Mouse (Mus musculus) gastrocnemius, postnatal 36 days (tissue): ENCODE results near the gene Ncoa6. TPM values are rescaled to one million over a fixed set of nuclear protein-coding genes. Genes with fewer than 3 reads are reported as not detected.
A peak's percentile ranks its signal among the peaks of the same experiment; 100 is the strongest.

Experiments used
- DNase-seq, 2 experiments: peaks; one replicate each; pipeline ENCODE4 v3.0.0; 2022
- intact Hi-C: fragments of 180-260 bp; cut with DNase I; formaldehyde crosslinking; loops from one replicate; pipeline ENCODE4 v1.15.1; 2025
- long read RNA-seq, 2 experiments: library from polyadenylated mRNA; stranded (forward); transcript quantifications; one replicate each; pipeline ENCODE4 v2.0.0; 2021
- total RNA-seq, 2 experiments: library from RNA; stranded (reverse); gene quantifications; 2 replicates each; pipeline ENCODE4 v1.2.3; 2021

The Ncoa6 gene
- 10 to 100 TPM; 14.0 to 17.0 TPM for total RNA-seq
- long read RNA-seq, experiment 1, partial matches to known transcripts: 1 of 20 reads
- long read RNA-seq, experiment 1, other reads (novel, unspliced or antisense): 19 of 20 reads
- long read RNA-seq, experiment 2, partial matches to known transcripts: 2 of 42 reads
- long read RNA-seq, experiment 2, other reads (novel, unspliced or antisense): 40 of 42 reads

GRCm38 (mm10) chr2:155473570-155474088, at the start of gene Ncoa6:
Ncoa6 (minus strand) TSS chr2:155473894.
- intact Hi-C loops: no loop called here
- peak; percentile 40 to 52 for DNase-seq

- intact Hi-C loops: loop anchor here (2.0 kb wide), 1 partner anchor 24 kb away; no protein-coding TSS in a partner anchor
- no peak for DNase-seq
These were observed 45.0 kb upstream of the Ncoa6 start for GRCm38 (mm10) chr2:155518531-155519270.

- intact Hi-C loops: loop anchor here (2.0 kb wide), 1 partner anchor 25 kb away; no protein-coding TSS in a partner anchor
These were observed 44.0 kb upstream of the Ncoa6 start, which contains the start of the genes Acss2 and Ggt7 for GRCm38 (mm10) chr2:155517455-155518423. Acss2 (plus strand) TSS chr2:155517948. Ggt7 (minus strand) TSS chr2:155518237.

GRCm38 (mm10) chr2:155515941-155516340, 42.2 kb upstream of the Ncoa6 start:
- intact Hi-C loops: loop anchor here (1.0 to 2.0 kb wide), 2 partner anchors 68 to 105 kb away; no protein-coding TSS in a partner anchor
- peak; percentile 44 to 51 for DNase-seq

More at GRCm38 (mm10) chr2:155517455-155518423, 44.0 kb upstream of the Ncoa6 start, which contains the start of the genes Acss2 and Ggt7:
- DNase-seq: peak; percentile 98 to 99

GRCm38 (mm10) chr2:155514666-155515065, 41.0 kb upstream of the Ncoa6 start:
- intact Hi-C loops: loop anchor here (2.0 kb wide), 1 partner anchor 106 kb away; no protein-coding TSS in a partner anchor

GRCm38 (mm10) chr2:155513543-155513942, 39.8 kb upstream of the Ncoa6 start:
- intact Hi-C loops: no loop called here
- DNase-seq: no peak

More at GRCm38 (mm10) chr2:155514666-155515065, 41.0 kb upstream of the Ncoa6 start:
- peak; percentile 53 to 67 for DNase-seq

GRCm38 (mm10) chr2:155512479-155512878, 38.8 kb upstream of the Ncoa6 start:
- intact Hi-C loops: no loop called here

GRCm38 (mm10) chr2:155507721-155508470, 34.2 kb upstream of the Ncoa6 start:
- no peak for DNase-seq
- intact Hi-C loops: no loop called here

More at GRCm38 (mm10) chr2:155512479-155512878, 38.8 kb upstream of the Ncoa6 start:
- DNase-seq: no peak

- DNase-seq: no peak
- intact Hi-C loops: no loop called here
These were observed 32.1 kb upstream of the Ncoa6 start for GRCm38 (mm10) chr2:155505811-155506210.

- DNase-seq: no peak
- intact Hi-C loops: no loop called here
These were observed 31.0 kb upstream of the Ncoa6 start for GRCm38 (mm10) chr2:155504440-155505355.

- no peak for DNase-seq
- intact Hi-C loops: no loop called here
These were observed 28.9 kb upstream of the Ncoa6 start for GRCm38 (mm10) chr2:155502596-155502995.

- DNase-seq: no peak
- intact Hi-C loops: no loop called here
These were observed 17.3 kb upstream of the Ncoa6 start for GRCm38 (mm10) chr2:155490998-155491397.

- intact Hi-C loops: no loop called here
- DNase-seq: peak in 1 of 2 experiments; percentile 35
These were observed 8.3 kb upstream of the Ncoa6 start for GRCm38 (mm10) chr2:155482021-155482420.

- DNase-seq: peak; percentile 27 to 37
- intact Hi-C loops: no loop called here
These were observed 774 bp downstream of the Ncoa6 start for GRCm38 (mm10) chr2:155472671-155473569.

- DNase-seq: no peak
- intact Hi-C loops: no loop called here
These were observed 6.8 kb downstream of the Ncoa6 start for GRCm38 (mm10) chr2:155466861-155467260.

- intact Hi-C loops: no loop called here
- no peak for DNase-seq
These were observed 20.1 kb downstream of the Ncoa6 start for GRCm38 (mm10) chr2:155453591-155453990.

GRCm38 (mm10) chr2:155451256-155451655, 22.4 kb downstream of the Ncoa6 start:
- no peak for DNase-seq
- intact Hi-C loops: no loop called here
